10 mouse cellular contexts compared by ENCODE assay signal in the genomic region with DNA sequence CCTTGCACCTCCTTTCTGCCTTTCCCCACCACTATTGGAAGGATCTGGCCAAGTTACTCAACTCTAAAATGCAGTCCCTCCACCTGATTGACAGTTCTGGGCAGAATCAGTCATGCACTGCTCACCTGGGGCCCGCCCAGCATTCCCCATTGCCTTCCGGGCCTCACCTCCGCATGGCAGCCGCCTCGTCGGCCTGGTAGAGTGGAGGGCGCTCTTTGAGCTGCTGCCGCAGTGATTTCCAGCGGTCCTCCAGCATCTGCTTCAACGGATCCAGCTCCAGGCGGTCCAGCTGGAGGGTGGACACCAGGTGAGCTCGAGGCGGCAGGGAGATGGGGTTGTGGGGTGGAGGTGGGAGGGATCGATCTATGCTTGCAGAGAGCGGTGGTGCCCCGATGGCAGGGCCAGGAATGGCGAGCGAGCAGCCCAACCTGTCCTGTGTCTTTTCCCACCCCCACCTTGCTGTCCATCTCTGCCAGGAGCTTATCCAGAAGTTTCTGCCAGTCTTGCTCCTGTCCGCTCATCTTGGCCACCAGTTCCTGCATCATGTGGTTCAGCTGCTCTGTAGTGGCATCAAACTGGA. TPM values are rescaled to one million over a fixed set of nuclear protein-coding genes. Genes with fewer than 3 reads are reported as not detected.
DNase-seq lines count a peak whose midpoint lies in the region; ATAC-seq and TF ChIP-seq lines count a peak whose summit lies in the region.
"Had no signal": no experiment of that assay in that cellular context is flagged by ENCODE, and none has a peak within 500 bp of the region (broad histone marks: within the 10 kb centered on the region; RNA-seq: fewer than 3 reads in every experiment).

No protein-coding gene starts in this region.

- WGBS in heart, embryonic 10.5 days: 13% methylated on average over 19 of the region's 19 CpGs
- 13% methylated on average over 19 of the region's 19 CpGs for WGBS in heart, adult 2 months
- WGBS in limb, embryonic 13.5 days: 16% methylated on average over 19 of the region's 19 CpGs

- H3K36me3 ChIP-seq in heart, embryonic 10.5 days: no peaks in the 10 kb centered on the region
- H3K36me3 ChIP-seq in heart, adult 2 months (ENCODE audit: control insufficient read depth, insufficient read depth, low read length): no peaks in the 10 kb centered on the region
- no peaks in the 10 kb centered on the region for H3K36me3 ChIP-seq in limb, embryonic 13.5 days

- H3K9me3 ChIP-seq in heart, embryonic 10.5 days: no peaks in the 10 kb centered on the region
- peaks cover 9% of the 10 kb centered on the region; the same call in 1 of the 2 replicates for H3K9me3 ChIP-seq in limb, embryonic 13.5 days

- intact Hi-C loops in heart, adult 2 months (cut with DNase I): loop anchor here (1.0 to 5.0 kb wide), 4 partner anchors 59 to 220 kb away; no protein-coding TSS in a partner anchor

- 0 out of 2 replicates have a peak overlapping the region, but pooled peaks have one; percentile 18 for H3K27ac ChIP-seq in heart, embryonic 10.5 days
- H3K27ac ChIP-seq in heart, adult 2 months: no peak overlapping the region
- no peak overlapping the region for H3K27ac ChIP-seq in limb, embryonic 13.5 days

- H3K27me3 ChIP-seq in heart, embryonic 10.5 days (ENCODE audit: insufficient read depth, poor library complexity, severe bottlenecking): peaks cover 25% of the 10 kb centered on the region
- H3K27me3 ChIP-seq in heart, adult 2 months (ENCODE audit: control insufficient read depth, insufficient read depth, low read length): peaks cover 3% of the 10 kb centered on the region; the same call in 1 of the 2 replicates
- H3K27me3 ChIP-seq in limb, embryonic 13.5 days: peaks cover 27% of the 10 kb centered on the region

- no peak for TF ChIP-seq CTCF in heart, adult 2 months (IDR thresholded peaks at IDR 0.05)

- peak; percentile 17 for ATAC-seq in CD4-positive, CD25-positive, alpha-beta regulatory T cell, adult 4 months
- peak; percentile 16; the same call in 1 of the 2 replicates for ATAC-seq in erythroid progenitor cell, adult 5-6 weeks (replicated peaks; ENCODE audit: low FRiP score, poor library complexity, severe bottlenecking)
- ATAC-seq in limb, embryonic 13.5 days (ENCODE audit: low FRiP score, low read depth): no peak

- H3K4me3 ChIP-seq in heart, embryonic 10.5 days: no peak overlapping the region
- no peak overlapping the region for H3K4me3 ChIP-seq in heart, adult 2 months
- no peak overlapping the region for H3K4me3 ChIP-seq in limb, embryonic 13.5 days

- no peak for DNase-seq in heart, embryonic 10.5 days (ENCODE audit: low spot score)
- no peak for DNase-seq in heart, adult 2 months
- DNase-seq in layer of hippocampus, postnatal 36 days: no peak
- no peak for DNase-seq in spleen, postnatal 36 days (ENCODE audit: low spot score in 2 of 2)
- no peak for DNase-seq in spleen, adult 12 weeks (ENCODE audit: low spot score)

- peaks cover 33% of the 10 kb centered on the region for H3K4me1 ChIP-seq in heart, embryonic 10.5 days
- no peaks in the 10 kb centered on the region for H3K4me1 ChIP-seq in heart, adult 2 months (ENCODE audit: control insufficient read depth, insufficient read depth, low read length)
- peaks cover 16% of the 10 kb centered on the region for H3K4me1 ChIP-seq in limb, embryonic 13.5 days

- no peak overlapping the region for H3K9ac ChIP-seq in heart, adult 2 months (ENCODE audit: low read depth, low read length)
- H3K9ac ChIP-seq in limb, embryonic 13.5 days: no peak overlapping the region; the same call in 1 of the 2 replicates

- H3K4me2 ChIP-seq in limb, embryonic 13.5 days (replicated peaks): peak overlapping the region; percentile 40

- no peaks in the 10 kb centered on the region for H3K79me2 ChIP-seq in heart, adult 2 months (replicated peaks; ENCODE audit: control insufficient read depth, insufficient read depth, low read length)

- TF ChIP-seq EP300 in heart, adult 2 months (IDR thresholded peaks at IDR 0.05; ENCODE audit: insufficient read depth, low read depth, low read length): no peak

- no peak for TF ChIP-seq POLR2A in heart, adult 2 months (IDR thresholded peaks at IDR 0.05; ENCODE audit: insufficient read depth, low read depth, low read length)

RNA-seq across cellular contexts. Expression of gene Ubald2, which starts 12.5 kb away (rescaled TPM):
- polyA plus RNA-seq in heart, embryonic 10.5 days (2016; fragmentation: Nextera tagmentation; extraction: Ambion mirVana): 36.1 and 40.5 TPM in 2 replicates
- 10 to 100 TPM; 29.2 to 34.1 TPM for total RNA-seq in heart, adult 2 months (2021)
- polyA plus RNA-seq in heart, adult 2 months (2012; rRNA removed): 45.5 and 80.1 TPM in 2 replicates
- 10 to 100 TPM; 12.2 to 13.0 TPM for polyA plus RNA-seq in CD4-positive, CD25-positive, alpha-beta regulatory T cell, adult 4 months (2017; shearing (Covaris generic))
- 153 and 187 TPM in 2 replicates for total RNA-seq in erythroid progenitor cell, adult 5-6 weeks (2015; ENCODE audit: low replicate concordance)
- total RNA-seq in erythroid progenitor cell, adult 5-6 weeks (2017; ENCODE audit: low replicate concordance): 47.2 and 63.3 TPM in 2 replicates
- 28.2 and 30.2 TPM in 2 replicates for polyA plus RNA-seq in limb, embryonic 13.5 days (2015; fragmentation: Nextera tagmentation; extraction: Ambion mirVana)
- 10 to 100 TPM; 37.4 to 38.0 TPM for total RNA-seq in layer of hippocampus, postnatal 36 days (2021)

RNA-seq across cellular contexts. Expression of gene Qrich2, which starts 19.6 kb away (rescaled TPM):
- polyA plus RNA-seq in heart, embryonic 10.5 days (2016; fragmentation: Nextera tagmentation; extraction: Ambion mirVana): 0.30 TPM in 1 of 2 replicates, not detected in the other
- not detected for total RNA-seq in heart, adult 2 months (2021)
- 0.18 and 0.23 TPM in 2 replicates for polyA plus RNA-seq in heart, adult 2 months (2012; rRNA removed)
- not detected for polyA plus RNA-seq in CD4-positive, CD25-positive, alpha-beta regulatory T cell, adult 4 months (2017; shearing (Covaris generic))
- not detected in 2 replicates for total RNA-seq in erythroid progenitor cell, adult 5-6 weeks (2015; ENCODE audit: low replicate concordance)
- not detected in 2 replicates for total RNA-seq in erythroid progenitor cell, adult 5-6 weeks (2017; ENCODE audit: low replicate concordance)
- polyA plus RNA-seq in limb, embryonic 13.5 days (2015; fragmentation: Nextera tagmentation; extraction: Ambion mirVana): 0.17 and 0.24 TPM in 2 replicates
- not detected for total RNA-seq in layer of hippocampus, postnatal 36 days (2021)
- total RNA-seq: heart, postnatal 10 days; layer of hippocampus, postnatal 25 days had no signal

RNA-seq across cellular contexts. Expression of gene Rnf157, which starts 33.6 kb away (rescaled TPM):
- 7.3 and 8.5 TPM in 2 replicates for polyA plus RNA-seq in heart, embryonic 10.5 days (2016; fragmentation: Nextera tagmentation; extraction: Ambion mirVana)
- 1 to 10 TPM; 6.0 to 7.2 TPM for total RNA-seq in heart, adult 2 months (2021)
- 3.0 and 5.7 TPM in 2 replicates for polyA plus RNA-seq in heart, adult 2 months (2012; rRNA removed)
- polyA plus RNA-seq in CD4-positive, CD25-positive, alpha-beta regulatory T cell, adult 4 months (2017; shearing (Covaris generic)): 1 to 10 TPM; 8.4 to 8.8 TPM
- total RNA-seq in erythroid progenitor cell, adult 5-6 weeks (2015; ENCODE audit: low replicate concordance): 5.8 and 11.7 TPM in 2 replicates
- total RNA-seq in erythroid progenitor cell, adult 5-6 weeks (2017; ENCODE audit: low replicate concordance): 9.2 and 9.8 TPM in 2 replicates
- 18.6 and 18.7 TPM in 2 replicates for polyA plus RNA-seq in limb, embryonic 13.5 days (2015; fragmentation: Nextera tagmentation; extraction: Ambion mirVana)
- total RNA-seq in layer of hippocampus, postnatal 36 days (2021): 100 to 1,000 TPM; 212 to 247 TPM

RNA-seq across cellular contexts. Expression of gene Prpsap1, which starts 47.6 kb away (rescaled TPM):
- polyA plus RNA-seq in heart, embryonic 10.5 days (2016; fragmentation: Nextera tagmentation; extraction: Ambion mirVana): 120 and 142 TPM in 2 replicates
- 10 to 100 TPM; 28.9 to 30.0 TPM for total RNA-seq in heart, adult 2 months (2021)
- 37.3 and 39.1 TPM in 2 replicates for polyA plus RNA-seq in heart, adult 2 months (2012; rRNA removed)
- polyA plus RNA-seq in CD4-positive, CD25-positive, alpha-beta regulatory T cell, adult 4 months (2017; shearing (Covaris generic)): 10 to 100 TPM; 32.9 to 39.6 TPM
- total RNA-seq in erythroid progenitor cell, adult 5-6 weeks (2015; ENCODE audit: low replicate concordance): 10.8 and 15.9 TPM in 2 replicates
- total RNA-seq in erythroid progenitor cell, adult 5-6 weeks (2017; ENCODE audit: low replicate concordance): 9.5 and 12.0 TPM in 2 replicates
- polyA plus RNA-seq in limb, embryonic 13.5 days (2015; fragmentation: Nextera tagmentation; extraction: Ambion mirVana): 189 and 199 TPM in 2 replicates
- total RNA-seq in layer of hippocampus, postnatal 36 days (2021): 10 to 100 TPM; 93.0 to 93.3 TPM
